In the genomic region with DNA sequence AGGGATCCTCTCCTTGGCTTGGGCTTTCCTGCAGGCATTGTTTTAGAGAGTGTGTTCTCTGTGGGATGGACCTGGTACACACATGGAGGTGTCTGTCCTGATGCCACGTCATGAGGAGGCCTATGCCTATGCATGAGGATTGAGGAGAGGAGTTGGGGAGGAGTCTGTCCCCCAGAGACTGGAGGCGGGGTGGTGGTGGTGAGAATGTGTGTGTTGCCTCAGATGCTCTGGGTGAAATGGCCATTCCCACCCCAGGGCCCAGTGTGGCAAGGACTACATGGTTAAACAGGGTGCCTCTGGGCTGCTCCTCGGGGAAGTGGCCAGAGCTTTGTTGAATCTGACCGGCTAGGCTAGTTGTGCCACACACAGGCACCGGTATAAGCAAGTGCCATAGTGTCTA, we compare ENCODE assay signal across 13 mouse cellular contexts. TPM values are rescaled to one million over a fixed set of nuclear protein-coding genes. Genes with fewer than 3 reads are reported as not detected.
DNase-seq lines count a peak whose midpoint lies in the region; ATAC-seq and TF ChIP-seq lines count a peak whose summit lies in the region.
"Had no signal": no experiment of that assay in that cellular context is flagged by ENCODE, and none has a peak within 500 bp of the region (broad histone marks: within the 10 kb centered on the region; RNA-seq: fewer than 3 reads in every experiment).

No protein-coding gene starts in this region.

- peaks cover 62% of the 10 kb centered on the region for H3K36me3 ChIP-seq in lung, embryonic 14.5 days (ENCODE audit: insufficient read depth)
- H3K36me3 ChIP-seq in embryonic facial prominence, embryonic 15.5 days: 0 out of 2 replicates have a peak, but pooled peaks cover 10% of the 10 kb centered on the region
- peaks cover 89% of the 10 kb centered on the region for H3K36me3 ChIP-seq in liver, embryonic 14.5 days (replicated peaks; ENCODE audit: control insufficient read depth, insufficient read depth, low read depth)

- no peak for ATAC-seq in lung, embryonic 14.5 days (ENCODE audit: insufficient read depth)
- no peak for ATAC-seq in embryonic facial prominence, embryonic 15.5 days (ENCODE audit: insufficient number of reproducible peaks, low FRiP score, low TSS enrichment, low read depth)
- no peak for ATAC-seq in liver, embryonic 14.5 days (ENCODE audit: insufficient read depth)
- ATAC-seq: hindbrain, embryonic 16.5 days had no signal

- H3K27ac ChIP-seq in lung, embryonic 14.5 days (ENCODE audit: low read depth): peak overlapping the region; percentile 70
- peak overlapping the region; percentile 83 for H3K27ac ChIP-seq in bone marrow, adult 2 months (ENCODE audit: control insufficient read depth, insufficient read depth, low read depth, low read length, poor library complexity)
- H3K27ac ChIP-seq in embryonic facial prominence, embryonic 15.5 days (replicated peaks): peak overlapping the region; percentile 55; the same call in 1 of the 2 replicates
- peak overlapping the region; percentile 80 for H3K27ac ChIP-seq in liver, embryonic 14.5 days

- peak overlapping the region; percentile 4; the same call in 1 of the 2 replicates for H3K4me3 ChIP-seq in lung, embryonic 14.5 days (ENCODE audit: low read depth, low read length)
- peak overlapping the region; percentile 93 for H3K4me3 ChIP-seq in bone marrow, adult 2 months (replicated peaks; ENCODE audit: control insufficient read depth, low read depth, low read length)
- no peak overlapping the region for H3K4me3 ChIP-seq in embryonic facial prominence, embryonic 15.5 days (replicated peaks)
- peak overlapping the region; percentile 88 to 99 for H3K4me3 ChIP-seq in liver, embryonic 14.5 days (ENCODE audit: insufficient read depth in 1 of 2, low read depth in 2 of 2, low read length in 2 of 2)
- H3K4me3 ChIP-seq: neural tube, embryonic 13.5 days had no signal

- no peak for DNase-seq in lung, embryonic 14.5 days
- DNase-seq in lung, postnatal 14 days: no peak
- no peak for DNase-seq in liver, embryonic 14.5 days (ENCODE audit: low read depth in 3 of 3, low spot score in 3 of 3)
- DNase-seq in right cerebral cortex, postnatal 25 days: no peak
- no peak for DNase-seq in adrenal gland, postnatal 10 days
- no peak for DNase-seq in layer of hippocampus, adult 11-12 months (ENCODE audit: low spot score)
- DNase-seq: adrenal gland, postnatal 25 days; cerebellum, adult 9-10 months; right cerebral cortex, postnatal 4 days had no signal

- H3K4me1 ChIP-seq in lung, embryonic 14.5 days (ENCODE audit: insufficient read depth): peaks cover 27% of the 10 kb centered on the region; the same call in 1 of the 2 replicates
- peaks cover 38% of the 10 kb centered on the region for H3K4me1 ChIP-seq in bone marrow, adult 2 months (ENCODE audit: control insufficient read depth, insufficient read depth, low read length)
- H3K4me1 ChIP-seq in embryonic facial prominence, embryonic 15.5 days: peaks cover 63% of the 10 kb centered on the region
- peaks cover 54 to 68% of the 10 kb centered on the region in 2 experiments for H3K4me1 ChIP-seq in liver, embryonic 14.5 days (replicated peaks; ENCODE audit: control insufficient read depth in 2 of 2, insufficient read depth in 2 of 2, low read length in 1 of 2)

- TF ChIP-seq EP300 in liver, embryonic 14.5 days (IDR thresholded peaks at IDR 0.05; ENCODE audit: low read depth): no peak

- peak overlapping the region; percentile 90 for H3K4me2 ChIP-seq in lung, embryonic 14.5 days
- H3K4me2 ChIP-seq in embryonic facial prominence, embryonic 15.5 days (replicated peaks): no peak overlapping the region
- H3K4me2 ChIP-seq in liver, embryonic 14.5 days (ENCODE audit: low read depth): peak overlapping the region; percentile 77

- no peak for TF ChIP-seq POLR2A in bone marrow, adult 2 months (IDR thresholded peaks at IDR 0.05; ENCODE audit: borderline replicate concordance, control insufficient read depth, low read depth, low read length)

- H3K9me3 ChIP-seq in lung, embryonic 14.5 days (ENCODE audit: low read depth, low read length): no peaks in the 10 kb centered on the region
- H3K9me3 ChIP-seq in embryonic facial prominence, embryonic 15.5 days (replicated peaks): no peaks in the 10 kb centered on the region
- H3K9me3 ChIP-seq in liver, embryonic 14.5 days (ENCODE audit: control insufficient read depth, low read length): no peaks in the 10 kb centered on the region
- H3K9me3 ChIP-seq: neural tube, embryonic 13.5 days had no signal

- H3K27me3 ChIP-seq in lung, embryonic 14.5 days (ENCODE audit: insufficient read depth, low read length): no peaks in the 10 kb centered on the region
- no peaks in the 10 kb centered on the region for H3K27me3 ChIP-seq in embryonic facial prominence, embryonic 15.5 days
- H3K27me3 ChIP-seq in liver, embryonic 14.5 days (ENCODE audit: control insufficient read depth, insufficient read depth, low read length): no peaks in the 10 kb centered on the region

- H3K9ac ChIP-seq in lung, embryonic 14.5 days: peak overlapping the region; percentile 34
- H3K9ac ChIP-seq in embryonic facial prominence, embryonic 15.5 days: no peak overlapping the region
- H3K9ac ChIP-seq in liver, embryonic 14.5 days (replicated peaks): peak overlapping the region; percentile 83

- TF ChIP-seq CTCF in lung, embryonic 14.5 days (IDR thresholded peaks at IDR 0.05; ENCODE audit: low read depth): no peak
- no peak for TF ChIP-seq CTCF in bone marrow, adult 2 months (IDR thresholded peaks at IDR 0.05; ENCODE audit: control insufficient read depth, insufficient read depth, low read length)
- no peak for TF ChIP-seq CTCF in liver, embryonic 14.5 days (IDR thresholded peaks at IDR 0.05; ENCODE audit: low read depth)

- 63% methylated on average over 5 of the region's 5 CpGs for WGBS in lung, embryonic 14.5 days
- 15% methylated on average over 5 of the region's 5 CpGs for WGBS in bone marrow, adult 2 months
- 60% methylated on average over 5 of the region's 5 CpGs for WGBS in embryonic facial prominence, embryonic 15.5 days
- WGBS in liver, embryonic 14.5 days (ENCODE audit: insufficient replicate concordance): 46% methylated on average over 5 of the region's 5 CpGs

RNA-seq across cellular contexts. Expression of gene Rbm38, which starts 6.0 kb away (rescaled TPM):
- polyA plus RNA-seq in lung, embryonic 14.5 days (2014; fragmentation: Nextera tagmentation; extraction: Ambion mirVana): 45.6 and 45.8 TPM in 2 replicates
- 204 and 219 TPM in 2 replicates for polyA plus RNA-seq in bone marrow, adult 2 months (2011; ENCODE audit: insufficient read depth, insufficient read length, low replicate concordance, missing spikeins)
- 27.5 and 28.3 TPM in 2 replicates for polyA plus RNA-seq in embryonic facial prominence, embryonic 15.5 days (2015; fragmentation: Nextera tagmentation; extraction: Ambion mirVana)
- 274 and 315 TPM in 2 replicates for polyA plus RNA-seq in liver, embryonic 14.5 days (2012; rRNA removed)
- polyA plus RNA-seq in liver, embryonic 14.5 days (2014; fragmentation: Nextera tagmentation; extraction: Ambion mirVana): 270 and 320 TPM in 2 replicates
- total RNA-seq in adrenal gland, postnatal 10 days (2021): 10 to 100 TPM; 25.3 to 39.6 TPM

RNA-seq across cellular contexts. Expression of gene Rae1, which starts 26.4 kb away (rescaled TPM):
- 137 and 142 TPM in 2 replicates for polyA plus RNA-seq in lung, embryonic 14.5 days (2014; fragmentation: Nextera tagmentation; extraction: Ambion mirVana)
- polyA plus RNA-seq in bone marrow, adult 2 months (2011; ENCODE audit: insufficient read depth, insufficient read length, low replicate concordance, missing spikeins): 55.2 and 61.5 TPM in 2 replicates
- polyA plus RNA-seq in embryonic facial prominence, embryonic 15.5 days (2015; fragmentation: Nextera tagmentation; extraction: Ambion mirVana): 124 and 129 TPM in 2 replicates
- polyA plus RNA-seq in liver, embryonic 14.5 days (2012; rRNA removed): 39.4 and 45.9 TPM in 2 replicates
- polyA plus RNA-seq in liver, embryonic 14.5 days (2014; fragmentation: Nextera tagmentation; extraction: Ambion mirVana): 65.3 and 71.1 TPM in 2 replicates
- total RNA-seq in adrenal gland, postnatal 10 days (2021): 10 to 100 TPM; 51.6 to 54.8 TPM

RNA-seq across cellular contexts. Expression of gene Spo11, which starts 48.8 kb away (rescaled TPM):
- polyA plus RNA-seq in lung, embryonic 14.5 days (2014; fragmentation: Nextera tagmentation; extraction: Ambion mirVana): 0.13 and 0.15 TPM in 2 replicates
- 0.70 TPM in 1 of 2 replicates, not detected in the other for polyA plus RNA-seq in bone marrow, adult 2 months (2011; ENCODE audit: insufficient read depth, insufficient read length, low replicate concordance, missing spikeins)
- polyA plus RNA-seq in embryonic facial prominence, embryonic 15.5 days (2015; fragmentation: Nextera tagmentation; extraction: Ambion mirVana): 4.3 and 6.5 TPM in 2 replicates
- polyA plus RNA-seq in liver, embryonic 14.5 days (2012; rRNA removed): 0.01 and 0.03 TPM in 2 replicates
- not detected in 2 replicates for polyA plus RNA-seq in liver, embryonic 14.5 days (2014; fragmentation: Nextera tagmentation; extraction: Ambion mirVana)
- total RNA-seq in adrenal gland, postnatal 10 days (2021): not detected
- total RNA-seq: adrenal gland, postnatal 25 days had no signal
